Comparison of ENCODE assay signal across 8 mouse cellular contexts in the genomic region with DNA sequence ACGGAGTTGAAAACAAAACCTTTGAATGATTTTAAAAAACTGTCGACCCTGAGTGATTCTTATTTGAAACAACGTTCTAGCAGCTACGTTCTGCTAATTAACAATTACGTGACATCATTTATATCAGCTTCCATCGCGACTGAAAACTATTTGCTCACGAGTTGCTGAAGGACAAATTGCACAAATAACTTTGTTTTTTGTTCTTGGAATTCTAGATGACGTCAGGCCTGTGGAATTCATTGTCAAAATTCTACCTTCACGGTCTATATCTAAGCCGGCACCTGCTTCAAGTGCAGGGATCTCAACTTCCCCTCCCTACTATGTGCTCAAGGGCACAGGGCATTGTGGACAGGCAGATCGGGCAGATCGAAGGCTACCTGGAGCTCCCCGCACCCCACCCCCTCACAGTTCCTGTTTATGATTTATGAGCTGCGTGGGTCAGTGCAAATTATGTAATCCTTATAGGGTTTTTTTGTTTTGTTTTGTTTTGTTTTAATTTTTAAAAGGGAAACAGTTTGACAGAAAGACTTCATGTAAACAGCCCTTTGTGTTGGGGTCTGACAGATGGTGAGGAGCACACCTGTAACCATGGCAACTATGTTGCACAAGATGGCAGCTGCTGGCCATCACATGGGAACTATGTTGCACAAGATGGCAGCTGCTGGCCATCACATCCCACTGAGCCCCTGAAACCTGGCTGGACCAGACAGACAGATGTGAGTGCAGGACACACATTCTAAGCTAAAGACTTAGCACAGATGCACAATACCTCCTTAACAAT. TPM values are rescaled to one million over a fixed set of nuclear protein-coding genes. Genes with fewer than 3 reads are reported as not detected.
A peak's percentile ranks its signal among the peaks of the same experiment; 100 is the strongest.
DNase-seq lines count a peak whose midpoint lies in the region; ATAC-seq and TF ChIP-seq lines count a peak whose summit lies in the region.

No protein-coding gene starts in this region.

- 38% methylated on average over 15 of the region's 15 CpGs for WGBS in heart, adult 2 months
- WGBS in embryonic facial prominence, embryonic 12.5 days = 47% methylated on average over 15 of the region's 15 CpGs
- 48% methylated on average over 15 of the region's 15 CpGs for WGBS in kidney, adult 2 months

- no peaks in the 10 kb centered on the region for H3K36me3 ChIP-seq in heart, adult 2 months (ENCODE audit: control insufficient read depth, insufficient read depth, low read length)
- H3K36me3 ChIP-seq in embryonic facial prominence, embryonic 12.5 days = 0 out of 2 replicates have a peak, but pooled peaks cover 4% of the 10 kb centered on the region
- H3K36me3 ChIP-seq in kidney, adult 2 months (ENCODE audit: control insufficient read depth, insufficient read depth, low read length) = no peaks in the 10 kb centered on the region

- no peaks in the 10 kb centered on the region for H3K9me3 ChIP-seq in embryonic facial prominence, embryonic 12.5 days

- H3K27ac ChIP-seq in heart, adult 2 months = peak overlapping the region; percentile 63
- peak overlapping the region; percentile 77 for H3K27ac ChIP-seq in embryonic facial prominence, embryonic 12.5 days
- H3K27ac ChIP-seq in kidney, adult 2 months (ENCODE audit: insufficient read depth, low read depth, low read length) = peak overlapping the region; percentile 86

- no peak for ATAC-seq in embryonic facial prominence, embryonic 12.5 days (ENCODE audit: insufficient number of reproducible peaks, insufficient read depth, low FRiP score, low TSS enrichment)
- ATAC-seq in megakaryocyte-erythroid progenitor cell, adult 5-6 weeks (replicated peaks; ENCODE audit: low FRiP score, low TSS enrichment, poor library complexity, severe bottlenecking) = no peak

- no peaks in the 10 kb centered on the region for H3K79me2 ChIP-seq in heart, adult 2 months (replicated peaks; ENCODE audit: control insufficient read depth, insufficient read depth, low read length)

- TF ChIP-seq EP300 in heart, adult 2 months (IDR thresholded peaks at IDR 0.05; ENCODE audit: insufficient read depth, low read depth, low read length) = no peak

- no peak for TF ChIP-seq CTCF in heart, adult 2 months (IDR thresholded peaks at IDR 0.05)
- TF ChIP-seq CTCF in kidney, adult 2 months (conservative IDR thresholded peaks at IDR 0.05; ENCODE audit: insufficient read depth, insufficient read length, low read depth, low read length) = no peak

- H3K27me3 ChIP-seq in heart, adult 2 months (ENCODE audit: control insufficient read depth, insufficient read depth, low read length) = no peaks in the 10 kb centered on the region
- no peaks in the 10 kb centered on the region for H3K27me3 ChIP-seq in embryonic facial prominence, embryonic 12.5 days
- H3K27me3 ChIP-seq in kidney, adult 2 months (replicated peaks; ENCODE audit: control insufficient read depth, insufficient read depth, low read length) = no peaks in the 10 kb centered on the region

- intact Hi-C loops in heart, adult 2 months (cut with DNase I) = no loop called here
- intact Hi-C loops in heart, postnatal 10 days (cut with DNase I) = no loop called here

- H3K4me3 ChIP-seq in heart, adult 2 months = no peak overlapping the region
- no peak overlapping the region for H3K4me3 ChIP-seq in embryonic facial prominence, embryonic 12.5 days
- no peak overlapping the region for H3K4me3 ChIP-seq in kidney, adult 2 months (ENCODE audit: insufficient read depth, low read depth, low read length)

- DNase-seq in heart, adult 2 months = no peak
- no peak for DNase-seq in heart, postnatal 10 days
- peak; percentile 54 for DNase-seq in kidney, adult 2 months
- peak; percentile 52 for DNase-seq in mesoderm, embryonic 11.5 days (ENCODE audit: low read depth, low spot score)
- no peak for DNase-seq in right cerebral cortex, adult 18-20 months
- no peak for DNase-seq in ovary, postnatal 10 days (ENCODE audit: low spot score)

- H3K4me1 ChIP-seq in heart, adult 2 months (ENCODE audit: control insufficient read depth, insufficient read depth, low read length) = peaks cover 9% of the 10 kb centered on the region
- peaks cover 38% of the 10 kb centered on the region for H3K4me1 ChIP-seq in embryonic facial prominence, embryonic 12.5 days
- no peaks in the 10 kb centered on the region for H3K4me1 ChIP-seq in kidney, adult 2 months (ENCODE audit: control insufficient read depth, insufficient read depth, low read length)

- no peak for TF ChIP-seq POLR2A in heart, adult 2 months (IDR thresholded peaks at IDR 0.05; ENCODE audit: insufficient read depth, low read depth, low read length)
- TF ChIP-seq POLR2A in kidney, adult 2 months (IDR thresholded peaks at IDR 0.05; ENCODE audit: low read depth, low read length) = no peak

- no peak overlapping the region for H3K9ac ChIP-seq in heart, adult 2 months (ENCODE audit: low read depth, low read length)
- no peak overlapping the region for H3K9ac ChIP-seq in embryonic facial prominence, embryonic 12.5 days

- H3K4me2 ChIP-seq in embryonic facial prominence, embryonic 12.5 days (replicated peaks) = no peak overlapping the region

RNA-seq across cellular contexts. Expression of gene F2r, which starts 21.2 kb away (rescaled TPM):
- total RNA-seq in heart, adult 2 months (2021) = 10 to 100 TPM; 23.6 to 23.8 TPM
- 19.3 and 20.4 TPM in 2 replicates for polyA plus RNA-seq in heart, adult 2 months (2012; rRNA removed)
- 10 to 100 TPM; 49.6 to 50.1 TPM for total RNA-seq in heart, postnatal 10 days (2021)
- polyA plus RNA-seq in embryonic facial prominence, embryonic 12.5 days (2016; fragmentation: Nextera tagmentation; extraction: Ambion mirVana) = 104 and 108 TPM in 2 replicates
- 39.9 and 42.2 TPM in 2 replicates for polyA plus RNA-seq in kidney, adult 2 months (2012; rRNA removed)
- 25.5 and 37.9 TPM in 2 replicates for total RNA-seq in megakaryocyte-erythroid progenitor cell, adult 5-6 weeks (2014; fragmentation: Nextera tagmentation)
- total RNA-seq in megakaryocyte-erythroid progenitor cell, adult 5-6 weeks (2017) = 41.8 and 85.3 TPM in 2 replicates

RNA-seq across cellular contexts. Expression of gene F2rl2, which starts 57.1 kb away (rescaled TPM):
- total RNA-seq in heart, adult 2 months (2021) = under 1 TPM in 1 of 2 experiments, not detected in 1; 0.68 TPM
- 0.29 and 0.82 TPM in 2 replicates for polyA plus RNA-seq in heart, adult 2 months (2012; rRNA removed)
- total RNA-seq in heart, postnatal 10 days (2021) = under 1 TPM in 1 of 2 experiments, not detected in 1; 0.17 TPM
- polyA plus RNA-seq in embryonic facial prominence, embryonic 12.5 days (2016; fragmentation: Nextera tagmentation; extraction: Ambion mirVana) = 1.2 TPM in 2 replicates
- polyA plus RNA-seq in kidney, adult 2 months (2012; rRNA removed) = 0.20 and 0.28 TPM in 2 replicates
- 0.70 and 1.1 TPM in 2 replicates for total RNA-seq in megakaryocyte-erythroid progenitor cell, adult 5-6 weeks (2014; fragmentation: Nextera tagmentation)
- total RNA-seq in megakaryocyte-erythroid progenitor cell, adult 5-6 weeks (2017) = 3.0 TPM in 2 replicates

Comparison
In these comparisons a context has a peak if more than half of its experiments do, and no peak if none do; other contexts are left out.
1. DNase-seq: peak in kidney, adult 2 months (single experiment) and mesoderm, embryonic 11.5 days (single experiment); none in heart, adult 2 months (0 of 2), heart, postnatal 10 days (0 of 2), right cerebral cortex, adult 18-20 months (single experiment) and ovary, postnatal 10 days (single experiment).
2. Peak in every context shown above with its lines, with median percentiles within 50 percentile points of each other: H3K27ac ChIP-seq.